24 mouse cellular contexts compared by ENCODE assay signal in the genomic region with DNA sequence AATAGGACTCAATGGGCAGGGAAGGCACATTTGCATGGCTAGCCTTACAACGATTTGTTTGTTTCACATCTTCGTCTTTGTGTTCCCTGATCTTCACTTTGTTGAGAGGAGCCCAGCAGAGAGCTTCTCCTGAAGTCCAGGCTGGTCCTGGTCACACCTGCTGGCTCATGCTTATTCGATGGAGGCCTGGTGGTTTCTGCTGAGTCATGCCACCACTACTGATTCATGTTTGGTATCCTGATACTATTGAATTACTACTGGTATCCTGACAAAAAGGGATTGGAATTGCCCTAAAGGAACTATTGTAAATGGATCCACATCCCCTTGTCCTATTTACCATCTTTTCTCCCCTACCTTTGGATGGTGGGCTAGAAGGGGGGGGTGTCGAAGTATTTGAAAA. TPM values are rescaled to one million over a fixed set of nuclear protein-coding genes. Genes with fewer than 3 reads are reported as not detected.
A peak's percentile ranks its signal among the peaks of the same experiment; 100 is the strongest.
DNase-seq lines count a peak whose midpoint lies in the region; ATAC-seq lines count a peak whose summit lies in the region.
"Had no signal": no experiment of that assay in that cellular context is flagged by ENCODE, and none has a peak within 500 bp of the region (broad histone marks: within the 10 kb centered on the region; RNA-seq: fewer than 3 reads in every experiment).

No protein-coding gene starts in this region.

- no peak overlapping the region for H3K4me2 ChIP-seq in liver, embryonic 15.5 days
- H3K4me2 ChIP-seq: heart, embryonic 13.5 days; hindbrain, embryonic 12.5 days; limb, embryonic 12.5 days; midbrain, embryonic 13.5 days had no signal

- DNase-seq in 3T3-L1 (ENCODE audit: low read depth, low spot score): peak; percentile 26
- peak; percentile 37 for DNase-seq in 416B (ENCODE audit: low read depth)
- DNase-seq in c-Kit-positive CD71-positive TER-119-positive erythroid progenitor cells, embryonic 14.5 days (ENCODE audit: low spot score): peak; percentile 35
- DNase-seq in thymus, adult 18-20 months: no peak
- DNase-seq in layer of hippocampus, adult 11-12 months (ENCODE audit: low spot score): no peak
- DNase-seq in kidney, postnatal 4 days: no peak
- DNase-seq: adrenal gland, adult 8-10 months; cerebellum, adult 9-10 months; gastrocnemius, postnatal 10 days; heart, postnatal 14 days; kidney, adult 18-20 months; kidney, postnatal 10 days; lung, adult 2 months; right cerebral cortex, postnatal 14 days; thymus, postnatal 14 days had no signal

- 59% methylated on average over 4 of the region's 4 CpGs for WGBS in liver, embryonic 15.5 days (ENCODE audit: insufficient replicate concordance)

- no peak overlapping the region for H3K9ac ChIP-seq in liver, embryonic 15.5 days
- H3K9ac ChIP-seq: heart, embryonic 13.5 days; hindbrain, embryonic 12.5 days; limb, embryonic 12.5 days; midbrain, embryonic 13.5 days had no signal

- H3K27ac ChIP-seq in liver, embryonic 15.5 days (replicated peaks): 0 out of 2 replicates have a peak overlapping the region, but pooled peaks have one; percentile 6
- H3K27ac ChIP-seq: heart, embryonic 13.5 days; hindbrain, embryonic 12.5 days; layer of hippocampus, adult 2 months; limb, embryonic 12.5 days; midbrain, embryonic 13.5 days had no signal

- no peak overlapping the region for H3K4me3 ChIP-seq in liver, embryonic 15.5 days (replicated peaks)
- H3K4me3 ChIP-seq: heart, embryonic 13.5 days; hindbrain, embryonic 12.5 days; layer of hippocampus, adult 2 months; limb, embryonic 12.5 days; midbrain, embryonic 13.5 days had no signal

- H3K9me3 ChIP-seq in liver, embryonic 15.5 days (replicated peaks): no peaks in the 10 kb centered on the region
- H3K9me3 ChIP-seq: hindbrain, embryonic 12.5 days; limb, embryonic 12.5 days; midbrain, embryonic 13.5 days had no signal

- H3K27me3 ChIP-seq in liver, embryonic 15.5 days: no peaks in the 10 kb centered on the region
- H3K27me3 ChIP-seq: heart, embryonic 13.5 days; hindbrain, embryonic 12.5 days; limb, embryonic 12.5 days; midbrain, embryonic 13.5 days had no signal

- H3K36me3 ChIP-seq in liver, embryonic 15.5 days (replicated peaks): no peaks in the 10 kb centered on the region
- H3K36me3 ChIP-seq: G1E; heart, embryonic 13.5 days; hindbrain, embryonic 12.5 days; limb, embryonic 12.5 days; midbrain, embryonic 13.5 days had no signal

- ATAC-seq in liver, embryonic 15.5 days (ENCODE audit: insufficient read depth): peak; percentile 78
- ATAC-seq: CD4-positive, CD25-positive, alpha-beta regulatory T cell, adult 4 months; forebrain, embryonic 16.5 days; midbrain, embryonic 13.5 days had no signal

- peaks cover 17% of the 10 kb centered on the region for H3K4me1 ChIP-seq in liver, embryonic 15.5 days (replicated peaks)
- H3K4me1 ChIP-seq: heart, embryonic 13.5 days; hindbrain, embryonic 12.5 days; limb, embryonic 12.5 days; midbrain, embryonic 13.5 days had no signal

RNA-seq across cellular contexts. Expression of a gene that starts 13.8 kb away (rescaled TPM):
- polyA plus RNA-seq in liver, embryonic 15.5 days (2015; fragmentation: Nextera tagmentation; extraction: Ambion mirVana): 3.1 and 3.5 TPM in 2 replicates
- polyA plus RNA-seq: CD4-positive, CD25-positive, alpha-beta regulatory T cell, adult 4 months; G1E had no signal

RNA-seq across cellular contexts. Expression of a gene that starts 40.8 kb away (rescaled TPM):
- polyA plus RNA-seq in liver, embryonic 15.5 days (2015; fragmentation: Nextera tagmentation; extraction: Ambion mirVana): 5.2 and 6.4 TPM in 2 replicates

Comparison
In these comparisons a context has a peak if more than half of its experiments do, and no peak if none do; other contexts are left out.
1. DNase-seq: peak in 3T3-L1 (single experiment), 416B (single experiment) and c-Kit-positive CD71-positive TER-119-positive erythroid progenitor cells, embryonic 14.5 days (single experiment); none in thymus, adult 18-20 months (0 of 2), layer of hippocampus, adult 11-12 months (single experiment) and kidney, postnatal 4 days (0 of 2).